40 mouse cellular contexts compared by ENCODE assay signal in the genomic region with DNA sequence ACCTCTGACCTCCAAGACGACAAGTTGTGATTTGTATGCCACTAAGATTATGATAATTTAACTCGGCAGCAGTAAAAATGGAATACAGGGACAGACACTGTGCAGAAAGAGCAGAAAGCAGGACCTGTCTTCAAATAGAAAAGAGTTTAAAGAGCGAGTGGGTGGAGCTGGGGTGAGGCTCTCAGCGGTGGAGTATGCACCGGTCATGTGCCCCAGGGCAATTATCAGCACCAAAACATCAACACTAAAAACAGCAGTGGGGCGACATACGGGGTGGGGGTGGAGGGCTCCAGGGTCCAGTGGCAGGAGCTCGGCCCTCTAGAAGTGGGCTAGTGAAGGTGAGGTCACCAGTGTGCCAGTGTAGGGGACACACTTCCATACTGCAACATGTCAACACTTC. TPM values are rescaled to one million over a fixed set of nuclear protein-coding genes. Genes with fewer than 3 reads are reported as not detected.
DNase-seq lines count a peak whose midpoint lies in the region; ATAC-seq and TF ChIP-seq lines count a peak whose summit lies in the region.
"Had no signal": no experiment of that assay in that cellular context is flagged by ENCODE, and none has a peak within 500 bp of the region (broad histone marks: within the 10 kb centered on the region; RNA-seq: fewer than 3 reads in every experiment).

No protein-coding gene starts in this region.

- no peak for DNase-seq in gastrocnemius, adult 2 months
- DNase-seq in gastrocnemius, postnatal 36 days, result no peak
- DNase-seq in kidney, adult 18-20 months, result peak; percentile 25
- peak; percentile 48 for DNase-seq in yolk sac, embryonic 10.5 days (ENCODE audit: low spot score)
- no peak for DNase-seq in adrenal gland, adult 2 months
- DNase-seq: adrenal gland, postnatal 14 days; cerebellum, adult 18-20 months; cerebellum, postnatal 10 days; forebrain, postnatal 0 days; gastrocnemius, postnatal 14 days; heart, adult 11 months; heart, postnatal 14 days; retina, postnatal 1 day; right cerebral cortex, postnatal 14 days had no signal

- no peaks in the 10 kb centered on the region for H3K9me3 ChIP-seq in kidney, embryonic 14.5 days (ENCODE audit: control insufficient read depth, low read length)
- no peaks in the 10 kb centered on the region for H3K9me3 ChIP-seq in intestine, embryonic 15.5 days
- H3K9me3 ChIP-seq: embryonic facial prominence, embryonic 10.5 days; embryonic facial prominence, embryonic 15.5 days; forebrain, embryonic 12.5 days; heart, embryonic 10.5 days; hindbrain, embryonic 13.5 days; limb, embryonic 13.5 days; lung, embryonic 15.5 days; midbrain, embryonic 10.5 days; midbrain, embryonic 15.5 days; neural tube, embryonic 15.5 days had no signal

- no peak for TF ChIP-seq CTCF in gastrocnemius, adult 2 months (IDR thresholded peaks at IDR 0.05)

- H3K27me3 ChIP-seq in kidney, embryonic 14.5 days (ENCODE audit: control insufficient read depth, insufficient read depth, low read length), result no peaks in the 10 kb centered on the region
- no peaks in the 10 kb centered on the region for H3K27me3 ChIP-seq in intestine, embryonic 15.5 days (replicated peaks)
- H3K27me3 ChIP-seq: CH12.LX; embryonic facial prominence, embryonic 15.5 days; forebrain, embryonic 12.5 days; hindbrain, embryonic 13.5 days; limb, embryonic 13.5 days; lung, embryonic 15.5 days; midbrain, embryonic 15.5 days; neural tube, embryonic 15.5 days had no signal

- no peak overlapping the region for H3K9ac ChIP-seq in kidney, embryonic 14.5 days (ENCODE audit: low read depth, low read length)
- H3K9ac ChIP-seq in intestine, embryonic 15.5 days, result no peak overlapping the region
- H3K9ac ChIP-seq: embryonic facial prominence, embryonic 15.5 days; forebrain, embryonic 12.5 days; forebrain, postnatal 0 days; hindbrain, embryonic 13.5 days; limb, embryonic 13.5 days; lung, embryonic 15.5 days; midbrain, embryonic 15.5 days; neural tube, embryonic 15.5 days had no signal

- no peak overlapping the region for H3K4me2 ChIP-seq in kidney, embryonic 14.5 days (replicated peaks; ENCODE audit: low read depth, low read length)
- no peak overlapping the region for H3K4me2 ChIP-seq in intestine, embryonic 15.5 days (replicated peaks)
- H3K4me2 ChIP-seq: embryonic facial prominence, embryonic 15.5 days; forebrain, embryonic 12.5 days; hindbrain, embryonic 13.5 days; limb, embryonic 13.5 days; liver, embryonic 11.5 days; lung, embryonic 15.5 days; midbrain, embryonic 15.5 days; neural tube, embryonic 15.5 days had no signal

- no peak overlapping the region for H3K4me3 ChIP-seq in gastrocnemius, adult 2 months
- H3K4me3 ChIP-seq in kidney, embryonic 14.5 days (ENCODE audit: low read length), result no peak overlapping the region
- no peak overlapping the region for H3K4me3 ChIP-seq in intestine, embryonic 15.5 days (replicated peaks)
- H3K4me3 ChIP-seq: embryonic facial prominence, embryonic 10.5 days; embryonic facial prominence, embryonic 15.5 days; forebrain, embryonic 12.5 days; heart, embryonic 10.5 days; hindbrain, embryonic 13.5 days; limb, embryonic 13.5 days; lung, embryonic 15.5 days; midbrain, embryonic 10.5 days; midbrain, embryonic 15.5 days; neural tube, embryonic 15.5 days had no signal

- H3K4me1 ChIP-seq in kidney, embryonic 14.5 days (ENCODE audit: control insufficient read depth, insufficient read depth, low read length), result peaks cover 4% of the 10 kb centered on the region; the same call in 1 of the 2 replicates
- H3K4me1 ChIP-seq in intestine, embryonic 15.5 days (replicated peaks), result peaks cover 7% of the 10 kb centered on the region; the same call in 1 of the 2 replicates
- H3K4me1 ChIP-seq: forebrain, embryonic 12.5 days; hindbrain, embryonic 13.5 days; lung, embryonic 15.5 days; midbrain, embryonic 15.5 days; neural tube, embryonic 15.5 days had no signal

- H3K27ac ChIP-seq in gastrocnemius, adult 2 months, result peak overlapping the region; percentile 93
- no peak overlapping the region for H3K27ac ChIP-seq in kidney, embryonic 14.5 days (ENCODE audit: low read depth, low read length)
- H3K27ac ChIP-seq in intestine, embryonic 15.5 days, result no peak overlapping the region
- H3K27ac ChIP-seq: embryonic facial prominence, embryonic 10.5 days; embryonic facial prominence, embryonic 15.5 days; forebrain, embryonic 12.5 days; heart, embryonic 10.5 days; hindbrain, embryonic 13.5 days; kidney, postnatal 0 days; limb, embryonic 13.5 days; lung, embryonic 15.5 days; midbrain, embryonic 10.5 days; midbrain, embryonic 15.5 days; neural tube, embryonic 15.5 days had no signal

- 47% methylated on average over 8 of the region's 8 CpGs for WGBS in kidney, embryonic 14.5 days
- WGBS in intestine, embryonic 15.5 days, result 33% methylated on average over 8 of the region's 8 CpGs

- intact Hi-C loops in gastrocnemius, adult 2 months (cut with DNase I), result no loop called here
- intact Hi-C loops in gastrocnemius, postnatal 36 days (cut with DNase I), result no loop called here

- H3K36me3 ChIP-seq in kidney, embryonic 14.5 days (ENCODE audit: control insufficient read depth, insufficient read depth, low read length), result no peaks in the 10 kb centered on the region
- H3K36me3 ChIP-seq in intestine, embryonic 15.5 days, result no peaks in the 10 kb centered on the region
- H3K36me3 ChIP-seq: embryonic facial prominence, embryonic 10.5 days; embryonic facial prominence, embryonic 15.5 days; forebrain, embryonic 12.5 days; heart, embryonic 10.5 days; hindbrain, embryonic 13.5 days; limb, embryonic 13.5 days; lung, embryonic 15.5 days; midbrain, embryonic 10.5 days; midbrain, embryonic 15.5 days; neural tube, embryonic 15.5 days had no signal

- ATAC-seq in kidney, embryonic 14.5 days (ENCODE audit: low FRiP score, low TSS enrichment), result no peak
- ATAC-seq in intestine, embryonic 15.5 days, result peak; percentile 39; the same call in 1 of the 2 replicates
- ATAC-seq: forebrain, postnatal 0 days; midbrain, embryonic 15.5 days; Patski had no signal

RNA-seq across cellular contexts. Expression of a gene that starts 32.5 kb away (rescaled TPM):
- total RNA-seq in gastrocnemius, adult 2 months (2021), result not detected
- not detected for total RNA-seq in gastrocnemius, postnatal 36 days (2021)
- polyA plus RNA-seq in kidney, embryonic 14.5 days (2014; fragmentation: Nextera tagmentation; extraction: Ambion mirVana), result not detected in 2 replicates
- 0.19 and 0.21 TPM in 2 replicates for polyA plus RNA-seq in intestine, embryonic 15.5 days (2015; fragmentation: Nextera tagmentation; extraction: Ambion mirVana)
- total RNA-seq in adrenal gland, adult 2 months (2021), result not detected
- 0.18 and 0.52 TPM in 2 replicates for polyA plus RNA-seq in adrenal gland, adult 2 months (2012; rRNA removed)
- total RNA-seq: adrenal gland, postnatal 14 days; ES-E14; gastrocnemius, postnatal 14 days; heart, postnatal 14 days; layer of hippocampus, adult 8-10 months; layer of hippocampus, postnatal 25 days; left cerebral cortex, adult 8-10 months; left cerebral cortex, postnatal 36 days had no signal
- polyA plus RNA-seq: C2C12; cortical plate, adult 2 months; embryonic facial prominence, embryonic 10.5 days; embryonic facial prominence, embryonic 15.5 days; forebrain, embryonic 12.5 days; forebrain, postnatal 0 days; heart, embryonic 10.5 days; hindbrain, embryonic 13.5 days; kidney, postnatal 0 days; limb, embryonic 13.5 days; lung, embryonic 15.5 days; Patski; stomach, embryonic 14.5 days had no signal

RNA-seq across cellular contexts. Expression of a gene that starts 37.3 kb away (rescaled TPM):
- 10 to 100 TPM; 21.4 to 23.6 TPM for total RNA-seq in gastrocnemius, adult 2 months (2021)
- total RNA-seq in gastrocnemius, postnatal 36 days (2021), result 10 to 100 TPM; 17.5 to 23.4 TPM
- polyA plus RNA-seq in kidney, embryonic 14.5 days (2014; fragmentation: Nextera tagmentation; extraction: Ambion mirVana), result 5.8 and 12.1 TPM in 2 replicates
- polyA plus RNA-seq in intestine, embryonic 15.5 days (2015; fragmentation: Nextera tagmentation; extraction: Ambion mirVana), result 30.9 and 33.0 TPM in 2 replicates
- total RNA-seq in adrenal gland, adult 2 months (2021), result 10 to 100 TPM; 24.7 to 74.6 TPM
- polyA plus RNA-seq in adrenal gland, adult 2 months (2012; rRNA removed), result 31.9 and 52.9 TPM in 2 replicates
- polyA plus RNA-seq: C2C12 had no signal

RNA-seq across cellular contexts. Expression of a gene that starts 45.8 kb away (rescaled TPM):
- not detected for total RNA-seq in gastrocnemius, adult 2 months (2021)
- total RNA-seq in gastrocnemius, postnatal 36 days (2021), result not detected
- polyA plus RNA-seq in kidney, embryonic 14.5 days (2014; fragmentation: Nextera tagmentation; extraction: Ambion mirVana), result 0.08 and 0.16 TPM in 2 replicates
- 0.11 and 0.15 TPM in 2 replicates for polyA plus RNA-seq in intestine, embryonic 15.5 days (2015; fragmentation: Nextera tagmentation; extraction: Ambion mirVana)
- not detected for total RNA-seq in adrenal gland, adult 2 months (2021)
- 0.07 and 0.08 TPM in 2 replicates for polyA plus RNA-seq in adrenal gland, adult 2 months (2012; rRNA removed)
- total RNA-seq: adrenal gland, postnatal 14 days; CH12.LX; gastrocnemius, postnatal 14 days; heart, postnatal 14 days; layer of hippocampus, postnatal 25 days; left cerebral cortex, adult 8-10 months; left cerebral cortex, postnatal 36 days; megakaryocyte progenitor cell, adult 5-6 weeks had no signal
- polyA plus RNA-seq: C2C12; forebrain, embryonic 12.5 days; midbrain, embryonic 10.5 days; small intestine, adult 2 months had no signal

RNA-seq across cellular contexts. Expression of a gene that starts 57.7 kb away (rescaled TPM):
- 10 to 100 TPM; 75.5 to 81.7 TPM for total RNA-seq in gastrocnemius, adult 2 months (2021)
- total RNA-seq in gastrocnemius, postnatal 36 days (2021), result 10 to 100 TPM; 63.7 to 64.2 TPM
- polyA plus RNA-seq in kidney, embryonic 14.5 days (2014; fragmentation: Nextera tagmentation; extraction: Ambion mirVana), result 161 and 169 TPM in 2 replicates
- polyA plus RNA-seq in intestine, embryonic 15.5 days (2015; fragmentation: Nextera tagmentation; extraction: Ambion mirVana), result 105 and 107 TPM in 2 replicates
- 100 to 1,000 TPM; 120 to 177 TPM for total RNA-seq in adrenal gland, adult 2 months (2021)
- 93.0 and 109 TPM in 2 replicates for polyA plus RNA-seq in adrenal gland, adult 2 months (2012; rRNA removed)

RNA-seq across cellular contexts. Expression of a gene that starts 58.5 kb away (rescaled TPM):
- 10 to 100 TPM in 1 of 2 experiments, 1 to 10 TPM in 1; 7.0 to 11.0 TPM for total RNA-seq in gastrocnemius, adult 2 months (2021)
- 10 to 100 TPM in 1 of 2 experiments, 1 to 10 TPM in 1; 7.4 to 11.3 TPM for total RNA-seq in gastrocnemius, postnatal 36 days (2021)
- polyA plus RNA-seq in kidney, embryonic 14.5 days (2014; fragmentation: Nextera tagmentation; extraction: Ambion mirVana), result 89.8 and 110 TPM in 2 replicates
- polyA plus RNA-seq in intestine, embryonic 15.5 days (2015; fragmentation: Nextera tagmentation; extraction: Ambion mirVana), result 83.7 and 84.8 TPM in 2 replicates
- 10 to 100 TPM; 39.8 to 41.7 TPM for total RNA-seq in adrenal gland, adult 2 months (2021)
- 52.7 and 81.0 TPM in 2 replicates for polyA plus RNA-seq in adrenal gland, adult 2 months (2012; rRNA removed)

Comparison
In these comparisons a context has a peak if more than half of its experiments do, and no peak if none do; other contexts are left out.
1. DNase-seq: peak in kidney, adult 18-20 months (single experiment) and yolk sac, embryonic 10.5 days (single experiment); none in gastrocnemius, adult 2 months (single experiment), gastrocnemius, postnatal 36 days (0 of 2) and adrenal gland, adult 2 months (single experiment).